Mouse (Mus musculus) thymus, postnatal 10 days (tissue): ENCODE measurements at regions not wholly inside any gene's neighbourhood (a gene's known extent, or its start where the extent isn't known, plus 50 kb on each side); places are given as distances from the start of the nearest gene placed in this dataset.

Experiments used
- DNase-seq, 2 experiments: peaks; one replicate each; pipeline ENCODE4 v3.0.0; 2021; ENCODE audit warnings: low spot score in 2 of 2

GRCm38 (mm10) chr15:41154551-41155151 lies 1020.5 kb downstream of the 9330182O14Rik start:
- no peak for DNase-seq

GRCm38 (mm10) chr15:41155169-41155638 lies 1021.0 kb downstream of the 9330182O14Rik start:
- no peak for DNase-seq

GRCm38 (mm10) chr15:41157802-41158201 lies 1023.6 kb downstream of the 9330182O14Rik start:
- no peak for DNase-seq

GRCm38 (mm10) chr15:41162268-41162667 lies 1028.1 kb downstream of the 9330182O14Rik start:
- no peak for DNase-seq

- peak in 1 of 2 experiments; percentile 26 for DNase-seq
These were observed 1028.6 kb downstream of the 9330182O14Rik start for GRCm38 (mm10) chr15:41162793-41163192.

GRCm38 (mm10) chr15:41163643-41164358 lies 1029.6 kb downstream of the 9330182O14Rik start:
- peak in 1 of 2 experiments; percentile 18 for DNase-seq

- no peak for DNase-seq
These were observed 1031.4 kb downstream of the 9330182O14Rik start for GRCm38 (mm10) chr15:41165534-41165933.

GRCm38 (mm10) chr15:41190792-41191191 lies 1056.6 kb downstream of the 9330182O14Rik start:
- no peak for DNase-seq

GRCm38 (mm10) chr15:41193240-41193639 lies 1059.1 kb downstream of the 9330182O14Rik start:
- peak in 1 of 2 experiments; percentile 19 for DNase-seq

GRCm38 (mm10) chr15:41223801-41224200 lies 1089.6 kb downstream of the 9330182O14Rik start:
- no peak for DNase-seq

GRCm38 (mm10) chr15:41232406-41233060 lies 1098.4 kb downstream of the 9330182O14Rik start:
- no peak for DNase-seq
